Mouse (Mus musculus) C2C12 (cell line): ENCODE results near the gene Rnasek.

ENCODE experiments used
- CTCF ChIP-seq: IDR thresholded peaks from one replicate; pipeline ENCODE4 v1.5.1; 2011; ENCODE audit not compliant: control insufficient read depth, insufficient read depth, insufficient read length
- FOSL1 ChIP-seq: IDR thresholded peaks from one replicate; pipeline ENCODE4 v1.8.0; 2011; ENCODE audit warnings: mild to moderate bottlenecking, low read length; ENCODE audit not compliant: poor library complexity, insufficient read depth, severe bottlenecking
- USF1 ChIP-seq: IDR thresholded peaks from one replicate; pipeline ENCODE4 v1.6.1; 2011; ENCODE audit warnings: low read depth, mild to moderate bottlenecking, control low read depth, moderate library complexity

DNA sequence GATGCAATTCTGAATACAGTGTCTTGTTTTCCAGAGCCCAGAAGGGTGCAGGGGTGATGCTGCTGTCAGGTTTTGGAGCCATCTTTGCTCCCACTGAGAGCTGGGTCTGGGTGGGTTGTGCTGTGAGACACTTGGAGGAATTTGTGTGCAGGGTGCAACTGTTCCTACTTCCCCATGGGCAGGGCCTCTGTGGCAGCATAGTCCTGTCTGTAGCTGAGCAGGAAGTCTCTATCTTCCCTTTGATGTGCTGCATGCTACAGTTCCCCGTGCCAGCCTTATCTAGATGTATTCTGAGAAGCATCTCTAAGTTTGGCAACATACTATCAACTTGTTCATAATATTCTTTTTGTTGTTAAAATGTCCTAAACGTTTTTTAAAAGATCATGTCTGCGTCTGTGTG lies 25.6 kb upstream of the Rnasek start:
- TF ChIP-seq USF1 (no peak), CTCF (no peak), FOSL1 (no peak)
